Mouse (Mus musculus) erythroblast, embryonic 14.5 days (primary cell): ENCODE data around the gene Lmnb2.

Source experiments
- GATA1 ChIP-seq: IDR thresholded peaks from 2 replicates; pipeline ENCODE4 v1.6.1; 2012; ENCODE audit warnings: low read length, inconsistent platforms, mixed read lengths
- TAL1 ChIP-seq: IDR thresholded peaks from 3 replicates; pipeline ENCODE4 v1.6.1; 2012; ENCODE audit warnings: low read length, inconsistent platforms, mixed read lengths

DNA sequence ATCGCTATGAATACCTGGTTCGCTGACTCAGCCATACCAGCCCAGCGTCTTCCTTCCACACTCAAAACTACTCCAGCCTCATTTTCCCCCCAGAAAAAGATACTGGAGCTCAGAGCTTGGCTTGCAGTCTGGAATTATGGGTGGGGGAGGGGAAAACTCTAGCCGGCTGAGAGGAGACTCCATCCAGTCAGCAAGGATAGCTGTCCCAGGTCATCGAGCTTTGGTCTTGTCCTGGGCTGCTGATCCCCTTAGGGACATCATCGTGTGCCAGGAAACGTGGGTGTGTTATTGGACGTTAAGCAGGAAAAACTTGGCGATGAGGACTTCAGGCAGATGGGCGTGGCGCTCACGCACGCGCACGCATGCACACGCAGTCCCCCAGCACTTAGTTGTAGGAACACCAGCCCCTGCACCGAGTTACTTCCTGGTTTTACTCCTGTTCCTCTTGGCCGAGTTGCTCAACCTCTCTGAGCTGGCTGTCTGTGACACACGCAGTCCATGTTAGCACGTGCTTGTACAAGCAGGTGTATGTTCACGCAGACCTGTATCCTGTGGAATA, 15.5 kb upstream of the Lmnb2 start:
- no peak for TF ChIP-seq GATA1
- no peak for TF ChIP-seq TAL1
